Mouse (Mus musculus) lung, adult 18-20 months (tissue): Measurements from ENCODE around the gene Tshr.

Experiments
- DNase-seq, 2 experiments: peaks; one replicate each; pipeline ENCODE4 v3.0.0; 2022; ENCODE audit warnings: mixed read lengths in 2 of 2

Tshr gene

GRCm38 (mm10) chr12:91588670-91589541 is 204.5 kb downstream of the Tshr start:
- peak; percentile 45 to 50 for DNase-seq

- no peak for DNase-seq
Measured at GRCm38 (mm10) chr12:91589542-91589846, 205.1 kb downstream of the Tshr start.

GRCm38 (mm10) chr12:91589847-91590690 is 205.7 kb downstream of the Tshr start, which contains the start of gene Gtf2a1:
TSS of gene Gtf2a1 (minus strand) at chr12:91590487.
- DNase-seq, result peak; percentile 94

GRCm38 (mm10) chr12:91590716-91591115 is 206.4 kb downstream of the Tshr start:
- peak; percentile 19 to 31 for DNase-seq

- no peak for DNase-seq
Measured at GRCm38 (mm10) chr12:91591191-91591590, 206.8 kb downstream of the Tshr start.

- DNase-seq, result peak; percentile 13 to 22
Measured at GRCm38 (mm10) chr12:91592128-91592527, 207.8 kb downstream of the Tshr start.
